Mouse (Mus musculus) embryonic facial prominence, embryonic 13.5 days (tissue): ENCODE results near the gene Ppp3ca. TPM values are rescaled to one million over a fixed set of nuclear protein-coding genes. Genes with fewer than 3 reads are reported as not detected.

Source experiments
- ATAC-seq: fragments of 200-750 bp; cut with Nextera tagmentation; 2 replicates; pipeline ENCODE4 v1.8.0; 2017; ENCODE audit warnings: low read depth; ENCODE audit not compliant: insufficient number of reproducible peaks, insufficient read depth, low FRiP score, low TSS enrichment
- H3K27ac ChIP-seq: fragments of 300-500 bp; sonication (generic); 2 replicates; pipeline ENCODE4 v1.5.1; 2015; ENCODE audit warnings: moderate library complexity, mild to moderate bottlenecking, inconsistent platforms
- H3K27me3 ChIP-seq: fragments of 300-500 bp; sonication (generic); 2 replicates; pipeline ENCODE4 v1.6.1; 2015; ENCODE audit warnings: mild to moderate bottlenecking, inconsistent platforms
- H3K36me3 ChIP-seq: fragments of 300-500 bp; sonication (generic); 2 replicates; pipeline ENCODE4 v1.6.1; 2015; ENCODE audit warnings: mild to moderate bottlenecking, inconsistent platforms
- H3K4me1 ChIP-seq: fragments of 300-500 bp; sonication (generic); 2 replicates; pipeline ENCODE4 v1.6.1; 2015; ENCODE audit warnings: inconsistent platforms
- H3K4me2 ChIP-seq: fragments of 300-500 bp; sonication (generic); 2 replicates; pipeline ENCODE4 v1.6.1; 2015; ENCODE audit warnings: moderate library complexity, mild to moderate bottlenecking, inconsistent platforms
- H3K4me3 ChIP-seq: fragments of 300-500 bp; sonication (generic); 2 replicates; pipeline ENCODE4 v1.5.1; 2015; ENCODE audit warnings: mild to moderate bottlenecking, inconsistent platforms
- H3K9ac ChIP-seq: fragments of 300-500 bp; sonication (generic); 2 replicates; pipeline ENCODE4 v1.6.1; 2015; ENCODE audit warnings: mild to moderate bottlenecking, inconsistent platforms
- H3K9me3 ChIP-seq: fragments of 300-500 bp; sonication (generic); 2 replicates; pipeline ENCODE4 v1.6.1; 2016; ENCODE audit warnings: inconsistent platforms
- WGBS: fragments of 180-500 bp; shearing (Covaris S2); methylation state at CpG from one replicate; pipeline ENCODE4 v1.1.7; 2015; ENCODE audit warnings: mixed read lengths; 5-methylcytosine and 5-hydroxymethylcytosine counted together
- polyA plus RNA-seq: library from polyadenylated mRNA; unstranded; fragments of >200 nt; fragmentation: Nextera tagmentation; extraction: Ambion mirVana; gene quantifications from 2 replicates; pipeline ENCODE4 v1.2.1, GENCODE M21; 2015

Ppp3ca gene
- polyA plus RNA-seq, 1 experiment from 2014 or later: 92.4 TPM

DNA sequence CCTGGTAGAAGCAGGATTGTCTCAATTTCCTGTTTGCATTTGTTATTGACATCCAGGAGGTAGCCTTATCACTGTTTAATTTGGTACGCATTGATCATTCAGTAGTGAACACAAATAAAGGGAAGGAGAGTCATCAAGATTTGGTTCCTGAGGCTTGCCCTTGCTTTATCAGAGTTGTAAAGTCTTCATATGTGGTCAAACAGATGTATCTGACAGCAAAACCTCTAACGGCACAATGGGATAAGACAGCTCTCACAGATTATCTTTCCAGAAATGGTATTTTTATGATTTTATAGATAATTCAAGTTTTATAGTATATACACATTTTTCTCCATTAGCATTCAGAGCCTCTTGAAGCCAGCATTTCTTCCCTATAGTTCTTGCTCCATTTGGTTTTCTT, 152.5 kb downstream of the Ppp3ca start:
- no peak overlapping the region for H3K4me2 ChIP-seq
- no peak for ATAC-seq
- H3K36me3 ChIP-seq: no peaks in the 10 kb centered on the region
- H3K27me3 ChIP-seq: no peaks in the 10 kb centered on the region
- H3K4me3 ChIP-seq: no peak overlapping the region
- H3K27ac ChIP-seq: no peak overlapping the region
- no peak overlapping the region for H3K9ac ChIP-seq
- H3K9me3 ChIP-seq: no peaks in the 10 kb centered on the region
- peaks cover 4% of the 10 kb centered on the region; the same call in 1 of the 2 replicates for H3K4me1 ChIP-seq
- 93% methylated on average over 2 of the region's 2 CpGs for WGBS

DNA sequence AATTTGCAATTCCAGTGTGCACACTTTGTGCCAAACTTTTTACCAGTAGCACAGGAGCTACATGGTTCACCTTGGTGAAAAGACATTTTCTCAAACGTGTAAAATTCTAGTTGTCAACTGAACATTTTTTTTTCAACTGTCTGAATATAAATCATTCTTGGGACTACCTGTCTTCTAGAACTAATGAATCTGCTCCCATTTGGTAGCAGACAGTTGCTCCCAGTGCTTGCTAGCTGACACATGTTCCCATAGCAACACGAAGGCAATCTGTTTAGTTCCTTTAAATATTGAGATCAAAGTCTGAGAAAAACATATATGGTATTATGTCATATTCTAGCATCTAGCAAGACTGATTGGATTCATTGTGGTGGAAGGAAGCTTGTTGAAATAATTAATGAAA, 158.5 kb downstream of the Ppp3ca start:
- H3K9ac ChIP-seq: no peak overlapping the region
- no peak overlapping the region for H3K4me3 ChIP-seq
- H3K4me2 ChIP-seq: no peak overlapping the region
- H3K27me3 ChIP-seq: no peaks in the 10 kb centered on the region
- peaks cover 29% of the 10 kb centered on the region for H3K4me1 ChIP-seq
- no peak for ATAC-seq
- WGBS: 83% methylated on average over 2 of the region's 2 CpGs
- H3K36me3 ChIP-seq: no peaks in the 10 kb centered on the region
- no peak overlapping the region for H3K27ac ChIP-seq
- H3K9me3 ChIP-seq: no peaks in the 10 kb centered on the region

DNA sequence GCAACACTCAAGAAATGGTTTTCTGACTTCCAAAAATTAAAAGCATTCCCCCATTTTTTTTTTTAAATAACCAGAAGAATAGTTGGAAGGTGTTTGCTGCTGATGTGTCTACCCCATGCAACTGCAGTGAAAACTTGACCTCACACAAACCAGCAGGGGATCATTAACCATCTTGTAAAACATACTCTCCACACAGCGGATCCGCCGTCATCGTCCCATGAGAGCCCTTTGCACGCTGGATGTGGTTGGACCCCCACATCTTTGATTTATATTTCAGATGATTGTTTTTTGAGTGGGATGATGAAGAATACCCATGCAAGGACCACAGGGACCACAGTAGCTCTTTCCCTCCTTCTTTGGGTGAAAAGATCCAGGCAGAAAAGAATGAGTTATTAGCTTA, 159.2 kb downstream of the Ppp3ca start:
- Histone ChIP-seq H3K4me3 (no peak overlapping the region), H3K36me3 (no peaks in the 10 kb centered on the region), H3K9me3 (no peaks in the 10 kb centered on the region), H3K27me3 (no peaks in the 10 kb centered on the region), H3K9ac (no peak overlapping the region), H3K27ac (no peak overlapping the region), H3K4me2 (no peak overlapping the region), H3K4me1 (peaks cover 36% of the 10 kb centered on the region)
- no peak for ATAC-seq
- WGBS: 63% methylated on average over 5 of the region's 5 CpGs

DNA sequence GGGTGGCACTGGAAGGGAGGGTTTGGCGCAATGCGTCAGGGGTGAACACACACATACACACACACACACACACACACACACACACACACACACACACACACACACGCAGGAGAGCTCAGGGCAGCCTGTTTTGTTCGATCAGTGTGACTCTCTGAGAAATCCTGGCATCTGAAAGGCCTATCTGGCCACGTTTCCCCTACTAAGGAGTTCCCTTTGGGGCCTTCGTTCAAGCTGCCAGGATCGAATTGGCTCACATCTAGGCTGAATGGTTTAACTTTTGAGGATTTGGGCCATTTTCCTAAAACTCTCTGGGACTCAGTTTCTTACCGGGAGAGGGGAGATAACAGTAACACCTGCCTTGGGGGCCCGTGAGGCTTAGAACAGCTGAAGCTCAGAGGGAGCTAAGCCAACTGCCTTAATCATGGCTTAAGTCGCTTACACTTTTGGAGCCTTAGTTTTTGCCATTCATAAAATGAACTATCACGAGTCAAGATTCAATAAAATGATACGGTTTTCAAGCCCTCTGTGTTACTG, 160.8 kb downstream of the Ppp3ca start:
- no peak for ATAC-seq
- H3K4me3 ChIP-seq: no peak overlapping the region
- no peaks in the 10 kb centered on the region for H3K9me3 ChIP-seq
- no peaks in the 10 kb centered on the region for H3K36me3 ChIP-seq
- peaks cover 40% of the 10 kb centered on the region for H3K4me1 ChIP-seq
- no peak overlapping the region for H3K4me2 ChIP-seq
- no peaks in the 10 kb centered on the region for H3K27me3 ChIP-seq
- 68% methylated on average over 10 of the region's 12 CpGs for WGBS
- no peak overlapping the region for H3K9ac ChIP-seq
- no peak overlapping the region for H3K27ac ChIP-seq

DNA sequence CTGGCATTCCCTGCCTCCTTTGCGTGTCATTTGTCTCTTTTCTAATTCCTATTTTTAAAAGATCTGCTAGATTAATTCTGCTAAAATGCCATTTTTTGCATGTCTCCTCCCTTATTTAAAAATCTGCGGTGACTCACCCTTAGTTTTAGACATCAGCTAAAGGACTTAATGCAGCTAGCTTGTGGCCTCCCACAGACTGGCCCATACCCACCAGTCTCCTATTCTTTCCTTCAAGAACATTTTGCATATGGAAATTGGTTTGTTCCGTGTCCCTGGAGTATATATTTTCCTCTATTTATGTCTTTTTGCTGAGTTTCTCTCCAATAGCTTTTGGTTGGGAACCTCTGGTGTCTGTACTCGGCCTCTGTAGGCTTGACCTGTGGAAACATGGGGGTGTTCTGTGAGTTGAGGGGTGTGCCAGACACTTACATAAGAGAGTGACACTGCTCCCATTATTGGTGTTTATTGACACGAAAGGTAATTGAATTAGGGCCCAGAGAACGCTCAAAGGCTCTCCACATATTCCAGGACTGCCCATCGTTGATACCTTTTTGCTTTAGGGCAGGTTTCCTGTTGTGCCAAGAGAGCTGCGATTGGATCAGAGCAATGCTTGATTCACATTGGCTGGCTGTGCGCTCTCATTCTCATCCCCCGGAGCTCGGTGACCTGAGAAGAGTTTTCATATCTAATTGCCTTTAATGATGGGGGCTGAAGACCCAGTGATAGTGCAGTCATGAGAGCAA, 163.2 kb downstream of the Ppp3ca start:
- Histone ChIP-seq H3K27me3 (no peaks in the 10 kb centered on the region), H3K9me3 (no peaks in the 10 kb centered on the region), H3K36me3 (no peaks in the 10 kb centered on the region), H3K4me3 (no peak overlapping the region), H3K4me2 (peak overlapping the region; percentile 18; the same call in 1 of the 2 replicates), H3K4me1 (peaks cover 48% of the 10 kb centered on the region), H3K9ac (no peak overlapping the region), H3K27ac (no peak overlapping the region)
- ATAC-seq: no peak
- 34% methylated on average over 11 of the region's 11 CpGs for WGBS

DNA sequence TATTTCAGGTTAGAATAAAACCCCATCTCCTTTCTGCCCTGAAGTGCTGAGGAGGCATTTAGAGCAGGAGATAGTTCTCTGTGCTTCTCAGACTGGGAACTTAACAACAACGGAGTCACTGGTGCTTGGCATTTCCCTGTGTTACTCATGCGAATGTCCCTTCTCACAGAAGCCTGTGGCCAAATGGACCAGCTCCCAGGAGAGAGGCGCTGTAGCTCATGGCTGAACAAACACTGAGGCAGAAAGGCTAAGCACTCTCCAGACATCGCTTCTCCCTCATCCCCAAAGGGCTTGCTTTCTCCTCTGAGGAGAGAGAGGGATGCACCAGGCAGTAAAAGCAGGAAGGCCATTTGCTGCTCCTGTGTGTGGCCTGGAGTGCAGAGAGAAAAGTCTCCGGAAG, 164.0 kb downstream of the Ppp3ca start:
- H3K4me1 ChIP-seq: peaks cover 48% of the 10 kb centered on the region
- H3K27ac ChIP-seq: no peak overlapping the region
- no peaks in the 10 kb centered on the region for H3K27me3 ChIP-seq
- no peaks in the 10 kb centered on the region for H3K36me3 ChIP-seq
- no peak overlapping the region for H3K4me3 ChIP-seq
- no peak overlapping the region for H3K9ac ChIP-seq
- ATAC-seq: no peak
- WGBS: 8% methylated on average over 4 of the region's 5 CpGs
- H3K4me2 ChIP-seq: peak overlapping the region; percentile 18
- H3K9me3 ChIP-seq: no peaks in the 10 kb centered on the region

DNA sequence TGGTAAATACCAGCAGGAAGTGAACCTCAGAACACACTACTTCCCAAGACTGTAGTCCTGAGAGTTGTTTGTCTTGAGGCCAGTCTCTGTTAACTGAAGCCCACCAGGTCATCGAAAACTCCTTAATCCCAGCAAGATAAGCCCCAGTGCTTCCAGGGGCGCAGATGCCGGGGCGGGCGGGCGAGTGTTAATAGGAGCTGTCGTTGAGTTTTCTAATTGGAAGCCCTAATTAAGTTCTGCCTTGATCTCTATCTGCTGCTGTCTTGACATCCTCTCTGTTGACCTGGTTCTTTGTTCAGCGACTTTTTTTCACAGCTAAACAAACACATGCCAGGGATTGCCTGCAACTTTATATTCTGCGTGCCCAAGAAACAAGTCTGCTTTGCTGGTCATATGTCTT, 165.9 kb downstream of the Ppp3ca start:
- Histone ChIP-seq H3K36me3 (no peaks in the 10 kb centered on the region), H3K4me3 (no peak overlapping the region), H3K4me1 (peaks cover 40% of the 10 kb centered on the region), H3K27ac (no peak overlapping the region), H3K4me2 (no peak overlapping the region), H3K9me3 (no peaks in the 10 kb centered on the region), H3K9ac (no peak overlapping the region), H3K27me3 (no peaks in the 10 kb centered on the region)
- WGBS: 38% methylated on average over 9 of the region's 9 CpGs
- ATAC-seq: no peak

DNA sequence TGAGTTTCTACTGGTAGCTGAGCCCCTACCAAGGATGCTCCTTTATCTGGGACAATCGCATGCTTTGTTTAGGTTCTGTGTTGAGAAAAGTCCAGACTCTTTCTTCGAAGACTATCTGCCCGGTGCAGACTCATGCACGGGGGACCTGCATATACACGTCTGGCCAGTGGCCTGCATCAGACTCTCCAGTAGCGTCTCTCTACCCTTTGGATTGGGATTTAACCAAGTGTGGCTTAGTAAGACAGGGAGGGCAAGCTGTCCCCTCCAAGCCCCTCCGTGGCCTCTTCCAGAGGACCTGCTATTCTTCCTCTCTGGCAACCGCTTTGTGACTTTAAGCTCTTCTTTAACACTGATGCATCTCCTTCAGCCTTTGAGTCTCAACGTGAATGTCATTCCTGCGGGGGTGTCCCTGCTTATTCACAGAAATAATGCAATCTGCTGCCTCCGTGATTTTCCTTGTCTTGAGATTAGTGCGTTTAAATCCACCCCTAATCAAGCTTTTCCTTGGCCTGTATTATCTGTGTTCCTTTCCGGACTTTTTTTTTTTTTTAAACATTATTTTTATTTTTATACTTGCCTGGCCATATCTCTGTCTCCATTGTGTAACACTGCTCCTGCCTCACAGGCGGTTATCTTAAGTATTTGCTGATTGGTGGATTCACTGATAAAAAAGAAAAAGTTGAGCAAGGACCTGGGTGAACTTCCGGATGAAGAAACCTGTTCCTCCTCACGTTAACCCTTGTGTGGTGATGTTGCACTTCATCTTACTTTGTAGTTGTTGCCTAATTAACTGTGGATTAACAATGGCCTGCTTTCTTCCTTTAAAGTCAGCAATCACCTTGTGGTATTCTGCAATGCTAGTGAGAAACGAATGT, 166.6 kb downstream of the Ppp3ca start:
- Histone ChIP-seq H3K4me3 (no peak overlapping the region), H3K27ac (no peak overlapping the region), H3K27me3 (no peaks in the 10 kb centered on the region), H3K9me3 (no peaks in the 10 kb centered on the region), H3K36me3 (no peaks in the 10 kb centered on the region), H3K4me1 (peaks cover 41% of the 10 kb centered on the region), H3K4me2 (no peak overlapping the region), H3K9ac (no peak overlapping the region)
- WGBS: 66% methylated on average over 17 of the region's 17 CpGs
- no peak for ATAC-seq

DNA sequence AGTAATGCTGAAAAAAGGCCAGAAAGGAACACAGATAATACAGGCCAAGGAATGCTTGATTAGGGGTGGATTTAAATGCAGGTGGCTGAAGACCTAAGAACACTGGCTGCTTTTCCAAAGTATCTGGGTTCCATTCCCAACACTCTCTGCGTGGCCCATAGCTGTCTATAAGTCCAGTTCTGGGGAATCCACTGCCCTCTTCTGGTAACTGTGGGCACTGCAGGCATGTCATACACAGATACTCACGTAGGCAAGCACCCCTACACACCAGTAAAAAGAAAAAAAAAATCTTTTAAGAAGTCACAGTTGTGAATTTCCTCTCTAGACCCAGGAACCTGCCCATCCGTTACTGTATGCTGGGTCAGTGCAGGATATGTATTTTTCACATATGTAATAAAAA, 167.7 kb downstream of the Ppp3ca start:
- no peak for ATAC-seq
- H3K9ac ChIP-seq: no peak overlapping the region
- H3K9me3 ChIP-seq: no peaks in the 10 kb centered on the region
- H3K4me2 ChIP-seq: no peak overlapping the region
- no peak overlapping the region for H3K4me3 ChIP-seq
- no peaks in the 10 kb centered on the region for H3K36me3 ChIP-seq
- H3K4me1 ChIP-seq: peaks cover 36% of the 10 kb centered on the region
- H3K27me3 ChIP-seq: no peaks in the 10 kb centered on the region
- H3K27ac ChIP-seq: no peak overlapping the region
- 90% methylated on average over 3 of the region's 3 CpGs for WGBS

DNA sequence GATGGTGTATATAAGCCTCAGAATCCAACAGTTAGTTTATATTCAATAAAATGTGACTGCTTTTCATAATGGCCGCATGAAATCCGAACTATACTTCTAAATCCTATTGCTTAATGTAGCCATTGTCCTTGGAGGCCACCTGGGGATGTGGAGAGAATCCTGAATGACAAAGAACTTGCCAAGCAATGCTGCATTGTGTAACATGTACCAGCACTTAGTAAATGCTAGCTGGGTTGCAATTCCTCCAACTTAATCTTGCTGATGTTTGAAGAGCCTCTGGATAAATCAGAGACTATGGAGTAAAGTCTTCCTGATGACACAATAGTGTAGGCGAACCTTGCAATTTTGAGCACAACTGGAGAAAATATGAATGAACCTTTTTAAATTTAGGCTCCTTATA, 171.4 kb downstream of the Ppp3ca start:
- H3K36me3 ChIP-seq: no peaks in the 10 kb centered on the region
- H3K4me1 ChIP-seq: peaks cover 15% of the 10 kb centered on the region
- no peak overlapping the region for H3K9ac ChIP-seq
- H3K4me2 ChIP-seq: no peak overlapping the region
- H3K27me3 ChIP-seq: no peaks in the 10 kb centered on the region
- 67% methylated on average over 3 of the region's 3 CpGs for WGBS
- H3K4me3 ChIP-seq: no peak overlapping the region
- no peak for ATAC-seq
- H3K27ac ChIP-seq: no peak overlapping the region
- no peaks in the 10 kb centered on the region for H3K9me3 ChIP-seq

DNA sequence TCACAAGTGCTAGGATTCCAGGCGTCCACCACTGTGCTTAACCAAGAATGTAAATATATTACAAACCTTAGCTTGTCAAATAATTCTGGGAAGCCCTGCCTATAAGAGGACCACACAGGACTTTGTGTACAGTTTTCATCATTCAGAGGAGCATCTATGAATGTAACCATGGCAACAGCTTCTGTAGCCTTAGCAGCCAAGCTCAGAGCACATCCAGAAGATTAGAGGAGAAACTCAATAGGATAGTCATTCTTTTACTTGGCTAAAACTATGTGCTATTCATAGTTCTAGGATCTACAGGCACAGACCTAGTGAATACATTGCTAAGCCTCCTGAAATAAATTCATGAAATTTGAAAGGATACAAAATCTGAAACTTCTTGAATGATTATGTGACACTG, 172.5 kb downstream of the Ppp3ca start:
- peaks cover 13% of the 10 kb centered on the region for H3K4me1 ChIP-seq
- H3K4me2 ChIP-seq: no peak overlapping the region
- no peak overlapping the region for H3K4me3 ChIP-seq
- no peaks in the 10 kb centered on the region for H3K27me3 ChIP-seq
- WGBS: 74% methylated on average over 1 of the region's 1 CpGs
- no peaks in the 10 kb centered on the region for H3K9me3 ChIP-seq
- H3K36me3 ChIP-seq: no peaks in the 10 kb centered on the region
- H3K9ac ChIP-seq: no peak overlapping the region
- H3K27ac ChIP-seq: no peak overlapping the region
- ATAC-seq: no peak
